Mouse (Mus musculus): ENCODE data around the gene Ptgfrn. TPM values are rescaled to one million over a fixed set of nuclear protein-coding genes. Genes with fewer than 3 reads are reported as not detected.

Ptgfrn gene
- polyA plus RNA-seq, 1 experiment from 2014 or later = 4.2 TPM

Other genes starting within 250 kb of the Ptgfrn start
- 6.5 and 10.4 TPM in 2 replicates for gene Trim45, start 188.1 kb downstream of the Ptgfrn start, polyA plus RNA-seq (2014; fragmentation: Nextera tagmentation; extraction: Ambion mirVana)
- 3.4 and 6.6 TPM in 2 replicates for gene Ttf2, start 140.6 kb downstream of the Ptgfrn start, polyA plus RNA-seq (2014; fragmentation: Nextera tagmentation; extraction: Ambion mirVana)
- not detected in 2 replicates for gene Cd101, start 80.7 kb downstream of the Ptgfrn start, polyA plus RNA-seq (2014; fragmentation: Nextera tagmentation; extraction: Ambion mirVana)
- gene Cd2, start 177.7 kb upstream of the Ptgfrn start, polyA plus RNA-seq (2014; fragmentation: Nextera tagmentation; extraction: Ambion mirVana) = not detected in 2 replicates